Mouse (Mus musculus) MEL (cell line): Measurements from ENCODE around the gene Bex4. TPM values are rescaled to one million over a fixed set of nuclear protein-coding genes. Genes with fewer than 3 reads are reported as not detected.
"Not testable (repeated sequence)": the region's sequence is repeated elsewhere in the genome, so short reads cannot be mapped to it uniquely, and the experiment has no call there.

Experiments used
- DNase-seq: peaks from one replicate; pipeline ENCODE4 v3.0.0; 2011; ENCODE audit warnings: low read depth, low spot score
- H3K27ac ChIP-seq: 2 replicates; pipeline ENCODE4 v1.5.1; 2012; ENCODE audit warnings: low read depth, mild to moderate bottlenecking, control low read depth, low read length, moderate library complexity; ENCODE audit not compliant: control insufficient read depth
- H3K27me3 ChIP-seq, 2 experiments: fragments of 150-350 bp in 1 of 2; sonication (generic) in 1 of 2; 2 replicates each; pipeline ENCODE4 v1.6.1; 2012; ENCODE audit warnings: low read length in 2 of 2, mild to moderate bottlenecking in 2 of 2, improper control_type of control experiment in 1 of 2, moderate library complexity in 1 of 2; ENCODE audit not compliant: insufficient read depth in 2 of 2, control insufficient read depth in 1 of 2
- H3K36me3 ChIP-seq, 2 experiments: 2 replicates each; pipeline ENCODE4 v1.6.1; 2012 to 2014; ENCODE audit warnings: low read length in 2 of 2, improper control_type of control experiment in 1 of 2, inconsistent platforms in 1 of 2, mild to moderate bottlenecking in 1 of 2; ENCODE audit not compliant: insufficient read depth in 2 of 2, control insufficient read depth in 1 of 2
- H3K4me1 ChIP-seq, 2 experiments: fragments of 150-350 bp in 1 of 2; sonication (generic) in 1 of 2; 2 replicates each; pipeline ENCODE4 v1.6.1; 2012; ENCODE audit warnings: low read length in 2 of 2, improper control_type of control experiment in 1 of 2, mild to moderate bottlenecking in 1 of 2; ENCODE audit not compliant: insufficient read depth in 2 of 2, control insufficient read depth in 1 of 2
- H3K4me3 ChIP-seq, 2 experiments: fragments of 150-350 bp in 1 of 2; sonication (generic) in 1 of 2; 2 replicates each; pipeline ENCODE4 v1.5.1; 2012; ENCODE audit warnings: low read depth in 2 of 2, low read length in 2 of 2, mild to moderate bottlenecking in 2 of 2, moderate library complexity in 2 of 2, control low read depth in 1 of 2, improper control_type of control experiment in 1 of 2; ENCODE audit not compliant: control insufficient read depth in 1 of 2, insufficient read depth in 1 of 2
- H3K79me2 ChIP-seq: 2 replicates; pipeline ENCODE4 v1.6.1; 2012; ENCODE audit warnings: mild to moderate bottlenecking, low read length, moderate library complexity; ENCODE audit not compliant: control insufficient read depth, poor library complexity, insufficient read depth
- H3K9ac ChIP-seq: 2 replicates; pipeline ENCODE4 v1.6.1; 2012; ENCODE audit warnings: low read depth, mild to moderate bottlenecking, control low read depth, low read length, moderate library complexity; ENCODE audit not compliant: control insufficient read depth, poor library complexity, severe bottlenecking
- H3K9me3 ChIP-seq: fragments of 150-350 bp; sonication (generic); replicated peaks from 2 replicates; pipeline ENCODE4 v1.6.1; 2012; ENCODE audit warnings: mild to moderate bottlenecking, low read length, improper control_type of control experiment, moderate library complexity; ENCODE audit not compliant: insufficient read depth
- BHLHE40 ChIP-seq: IDR thresholded peaks from 2 replicates; pipeline ENCODE4 v1.6.1; 2012; ENCODE audit warnings: low read depth, mild to moderate bottlenecking, inconsistent platforms, low read length, improper control_type of control experiment, borderline replicate concordance
- CTCF ChIP-seq, 3 experiments: IDR thresholded peaks in 2 of 3; conservative IDR thresholded peaks in 1 of 3; 2 replicates each; pipeline ENCODE4 v1.5.1; 2011 to 2012; ENCODE audit warnings: low read length in 3 of 3, low read depth in 2 of 3, mild to moderate bottlenecking in 2 of 3, improper control_type of control experiment in 1 of 3, inconsistent platforms in 1 of 3, mixed read lengths in 1 of 3, moderate library complexity in 1 of 3; ENCODE audit not compliant: control insufficient read depth in 1 of 3, insufficient read depth in 1 of 3, poor library complexity in 1 of 3, severe bottlenecking in 1 of 3
- ELF1 ChIP-seq: IDR thresholded peaks from 2 replicates; pipeline ENCODE4 v1.6.1; 2014; ENCODE audit warnings: low read depth, mild to moderate bottlenecking, inconsistent platforms, low read length, improper control_type of control experiment, moderate library complexity
- GABPA ChIP-seq: IDR thresholded peaks from 2 replicates; pipeline ENCODE4 v1.6.1; 2012; ENCODE audit warnings: low read depth, mild to moderate bottlenecking, inconsistent platforms, low read length, improper control_type of control experiment, moderate library complexity
- KAT2A ChIP-seq: conservative IDR thresholded peaks from 2 replicates; pipeline ENCODE4 v1.6.1; 2012; ENCODE audit warnings: low read depth, low read length, improper control_type of control experiment, inconsistent platforms
- MAZ ChIP-seq: IDR thresholded peaks from 2 replicates; pipeline ENCODE4 v1.6.1; 2012; ENCODE audit warnings: low read depth, mild to moderate bottlenecking, inconsistent platforms, low read length, improper control_type of control experiment
- MXI1 ChIP-seq: IDR thresholded peaks from 2 replicates; pipeline ENCODE4 v1.6.1; 2011; ENCODE audit warnings: mild to moderate bottlenecking, low read depth, low read length, improper control_type of control experiment
- NELFE ChIP-seq: IDR thresholded peaks from 2 replicates; pipeline ENCODE4 v1.6.1; 2011; ENCODE audit warnings: low read depth, low read length, improper control_type of control experiment
- NRF1 ChIP-seq: IDR thresholded peaks from 2 replicates; pipeline ENCODE4 v1.6.1; 2014; ENCODE audit warnings: low read depth, mild to moderate bottlenecking, inconsistent platforms, low read length, improper control_type of control experiment, moderate library complexity; ENCODE audit not compliant: poor library complexity, insufficient read depth, severe bottlenecking
- POLR2A ChIP-seq, 2 experiments: IDR thresholded peaks; 2 replicates each; pipeline ENCODE4 v1.6.1; 2011 to 2012; ENCODE audit warnings: low read length in 2 of 2, mild to moderate bottlenecking in 2 of 2, control low read depth in 1 of 2, improper control_type of control experiment in 1 of 2, low read depth in 1 of 2, moderate library complexity in 1 of 2; ENCODE audit not compliant: control insufficient read depth in 1 of 2, insufficient read depth in 1 of 2, poor library complexity in 1 of 2
- POLR2AphosphoS2 ChIP-seq: IDR thresholded peaks from 2 replicates; pipeline ENCODE4 v1.6.1; 2011; ENCODE audit warnings: low read length, improper control_type of control experiment
- SMC3 ChIP-seq: IDR thresholded peaks from 2 replicates; pipeline ENCODE4 v1.6.1; 2011; ENCODE audit warnings: low read depth, low read length, improper control_type of control experiment
- TBP ChIP-seq: IDR thresholded peaks from 2 replicates; pipeline ENCODE4 v1.8.0; 2011; ENCODE audit warnings: low read depth, low read length, improper control_type of control experiment
- ZKSCAN1 ChIP-seq: IDR thresholded peaks from 2 replicates; pipeline ENCODE4 v1.6.1; 2012; ENCODE audit warnings: low read depth, mild to moderate bottlenecking, inconsistent platforms, low read length, improper control_type of control experiment, moderate library complexity
- ZMIZ1 ChIP-seq: IDR thresholded peaks from 2 replicates; pipeline ENCODE4 v1.6.1; 2012; ENCODE audit warnings: low read depth, mild to moderate bottlenecking, inconsistent platforms, low read length, improper control_type of control experiment, moderate library complexity
- polyA plus RNA-seq, 2 experiments: library from polyadenylated mRNA; stranded (reverse) in 1 of 2; unstranded in 1 of 2; fragments of >175 nt in 1 of 2; fragments of >200 nt in 1 of 2; gene quantifications; 2 replicates each; pipeline versions ENCODE4 v1.2.1 to v1.2.4; 2012; ENCODE audit warnings: low replicate concordance in 2 of 2, low read depth in 1 of 2; ENCODE audit not compliant: insufficient read length in 2 of 2, insufficient read depth in 1 of 2, missing spikeins in 1 of 2
- total RNA-seq: library from RNA; depleted of rRNA; stranded (reverse); fragments of 300-350 nt; gene quantifications from 2 replicates; pipeline ENCODE4 v1.2.3, GENCODE M21; 2012; rRNA removed

The Bex4 gene
- total RNA-seq (219 and 240 TPM in 2 replicates), polyA plus RNA-seq (100 to 1,000 TPM in 1 of 2 experiments, not detected in 1; 412 TPM)

GRCm38 (mm10) chrX:136138827-136139639, at the start of gene Bex4:
Gene Bex4, plus strand, starts transcription at chrX:136138996.
- peak within 1 kb of the TSS; percentile 59 for H3K27ac ChIP-seq
- H3K79me2 ChIP-seq, H3K27me3 ChIP-seq, DNase-seq, H3K9me3 ChIP-seq: not testable (repeated sequence)
- peaks cover 2 to 39% of the 10 kb centered on the region in 2 experiments; a peak in 3 of 4 replicates for H3K36me3 ChIP-seq
- peak within 1 kb of the TSS; percentile 83 to 88 for H3K4me3 ChIP-seq
- peaks cover 20 to 27% of the 10 kb centered on the region in 2 experiments for H3K4me1 ChIP-seq
- peak within 1 kb of the TSS; percentile 72 for H3K9ac ChIP-seq

- H3K9me3 ChIP-seq, result no peaks in the 10 kb centered on the region
- H3K4me3 ChIP-seq, result no peak overlapping the region
- no peak for DNase-seq
- H3K27me3 ChIP-seq, result peaks cover 0 to 8% of the 10 kb centered on the region in 2 experiments; a peak in 1 of 4 replicates
- H3K27ac ChIP-seq, result no peak overlapping the region
- no peaks in the 10 kb centered on the region for H3K4me1 ChIP-seq
- no peak overlapping the region for H3K9ac ChIP-seq
- H3K79me2 ChIP-seq, result no peaks in the 10 kb centered on the region
- TF ChIP-seq ZKSCAN1 (no peak), POLR2A (IDR thresholded peaks at IDR 0.05; ENCODE audit: control insufficient read depth in 1 of 2, insufficient read depth in 1 of 2, low read depth in 1 of 2, low read length in 2 of 2, poor library complexity in 1 of 2) (no peak), ZMIZ1 (no peak), KAT2A (no peak), TBP (no peak), MXI1 (no peak), GABPA (no peak), POLR2AphosphoS2 (no peak), NRF1 (no peak), ELF1 (no peak), BHLHE40 (no peak), NELFE (no peak), MAZ (no peak), CTCF (IDR thresholded peaks at IDR 0.05 in 2 of 3, conservative IDR thresholded peaks at IDR 0.05 in 1 of 3; ENCODE audit: control insufficient read depth in 1 of 3, insufficient read depth in 1 of 3, low read depth in 2 of 3, low read length in 3 of 3, poor library complexity in 1 of 3, severe bottlenecking in 1 of 3) (no peak), SMC3 (no peak)
- H3K36me3 ChIP-seq, result no peaks in the 10 kb centered on the region
These were observed 46.1 kb upstream of the Bex4 start for GRCm38 (mm10) chrX:136092497-136093279.
